Mouse (Mus musculus): ENCODE data around the gene Actr3. TPM values are rescaled to one million over a fixed set of nuclear protein-coding genes. Genes with fewer than 3 reads are reported as not detected.

Actr3 gene
- 100 to 1,000 TPM; 234 to 242 (median 237) TPM for total RNA-seq (2022)

DNA sequence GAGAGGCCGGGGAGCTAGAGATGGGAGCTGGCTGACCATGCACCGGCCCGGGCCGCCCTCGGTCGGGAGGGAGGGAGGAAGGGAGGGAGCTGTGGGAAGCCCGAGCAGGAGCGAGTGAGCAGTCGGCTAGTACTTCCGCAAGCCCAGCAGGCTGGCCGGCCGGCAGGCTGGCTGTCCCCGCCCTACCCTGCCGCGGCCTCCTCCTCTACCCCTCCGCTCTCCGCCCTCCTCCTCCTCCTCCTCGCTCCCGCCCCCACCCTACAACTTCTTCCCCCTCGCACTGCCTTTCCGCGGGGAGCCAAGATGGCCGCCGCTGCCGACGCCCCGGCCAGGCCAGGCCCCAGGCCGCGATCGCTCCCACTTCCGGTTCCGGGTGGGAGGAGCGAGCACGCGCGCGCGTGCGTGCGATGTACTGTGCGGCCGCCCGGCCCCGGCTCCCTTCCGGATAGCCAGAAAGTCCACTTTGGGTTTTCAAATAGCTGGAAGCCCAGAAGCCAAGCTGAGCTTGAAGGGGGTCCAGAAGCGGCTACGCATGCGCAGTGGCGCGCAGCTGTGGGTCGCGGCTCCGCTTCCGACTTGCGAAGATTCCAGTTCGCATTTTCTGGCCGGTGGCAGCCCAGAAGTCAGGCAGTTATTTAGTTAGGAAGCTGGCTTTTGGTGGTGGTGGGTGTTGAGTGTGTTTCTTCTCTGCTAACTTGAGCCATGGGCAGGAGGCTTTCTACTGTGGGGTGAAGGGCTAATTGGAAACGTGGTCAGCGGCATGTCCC, at the start of gene Actr3:
Gene Actr3, minus strand, starts transcription at position 359 of the 767 bp plus-strand sequence.
- peak; percentile 99 for DNase-seq (ENCODE audit: low spot score in 2 of 2)

DNA sequence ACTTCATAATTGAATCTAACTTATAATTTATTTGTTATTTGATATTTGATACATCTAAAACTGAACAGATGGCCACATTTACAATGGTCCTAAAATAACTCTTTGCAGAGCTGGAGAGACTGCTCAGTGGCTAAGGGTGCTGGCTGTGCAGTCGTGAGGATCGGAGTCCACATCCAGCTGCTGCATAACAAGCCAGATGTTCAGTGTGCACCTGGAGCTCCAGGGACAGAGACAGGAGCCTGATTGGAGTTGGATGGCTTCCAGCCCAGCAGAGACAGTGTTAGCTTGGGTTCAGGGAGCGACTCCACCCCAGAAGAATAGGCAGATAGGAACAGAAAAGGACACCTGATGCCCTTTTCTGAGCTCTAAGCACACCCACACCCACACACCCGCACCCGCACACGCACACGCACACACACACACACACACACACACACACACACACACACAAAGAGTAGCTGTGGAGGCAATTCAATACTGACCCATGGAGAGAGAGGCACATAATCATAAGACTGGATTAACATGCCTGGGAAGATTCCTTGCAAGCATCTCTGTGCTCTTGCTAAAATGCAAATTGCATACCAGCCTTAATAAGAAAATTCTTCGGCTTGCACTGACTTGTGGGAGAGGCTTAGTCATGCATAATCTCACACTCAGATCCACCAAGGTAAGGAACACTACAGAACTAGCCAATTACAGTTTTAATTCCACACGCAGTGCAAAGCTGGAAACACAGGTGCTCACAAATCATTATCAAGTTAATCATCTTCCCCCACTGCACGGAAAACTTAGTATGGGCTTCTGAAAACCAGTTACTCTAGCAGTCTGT, 47.1 kb upstream of the Actr3 start:
- peak in 1 of 2 experiments; percentile 30 for DNase-seq (ENCODE audit: low spot score in 2 of 2)

- no peak for DNase-seq (ENCODE audit: low spot score in 2 of 2)
Observed at GRCm38 (mm10) chr1:125481842-125482241, 46.3 kb upstream of the Actr3 start.

DNA sequence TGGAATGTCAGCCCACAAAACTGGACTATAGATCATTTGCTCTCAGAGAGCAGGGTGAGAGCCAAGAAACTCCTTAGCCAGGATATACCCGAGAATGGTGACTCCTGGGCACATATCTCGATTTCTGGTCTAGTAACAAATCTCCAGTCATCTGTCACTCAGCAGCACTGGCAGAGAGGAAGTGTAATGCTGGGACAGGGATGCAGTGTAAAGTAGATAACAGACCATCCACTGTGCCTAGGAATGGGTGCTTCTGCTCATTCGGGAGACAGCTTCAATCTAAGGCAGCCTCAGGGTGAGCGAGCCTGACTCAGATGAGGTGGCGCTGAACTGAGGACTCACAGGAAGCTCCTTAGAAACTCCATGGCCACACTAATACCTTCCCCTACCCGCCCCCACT, 43.1 kb upstream of the Actr3 start:
- no peak for DNase-seq (ENCODE audit: low spot score in 2 of 2)

DNA sequence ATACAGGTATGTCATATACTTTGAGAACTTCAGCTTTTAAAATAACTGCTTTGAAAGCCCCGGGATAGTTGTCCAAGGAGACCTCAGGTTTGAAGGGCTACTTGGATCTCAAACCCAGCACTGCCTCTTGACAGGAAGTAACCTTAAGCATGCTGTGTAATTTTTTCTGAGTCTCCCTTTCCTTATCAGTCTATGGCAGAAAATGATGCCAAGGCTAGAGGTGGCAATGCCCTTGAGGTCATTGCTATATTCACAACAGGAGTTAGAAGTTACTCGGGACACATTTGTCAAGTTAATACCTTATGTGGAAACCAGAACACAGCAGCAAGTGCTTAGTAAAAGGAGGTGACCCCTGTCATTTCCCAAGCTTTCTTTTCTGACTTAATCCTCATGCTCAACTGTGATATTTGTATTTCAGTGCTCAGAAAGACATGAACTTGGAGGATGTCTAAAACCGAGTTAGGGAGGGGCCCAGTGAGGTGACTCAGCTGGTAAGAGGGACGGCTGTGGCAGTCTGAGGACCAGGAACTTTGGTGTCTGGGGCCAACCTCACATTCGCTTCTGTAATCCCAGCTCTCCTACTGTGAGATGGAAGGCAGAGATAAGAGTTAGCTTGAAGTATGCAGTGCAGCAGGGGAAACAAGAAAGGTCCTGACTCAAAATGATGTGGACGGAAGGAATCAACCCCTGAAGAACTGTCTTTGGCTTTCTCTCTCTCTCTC, 40.6 kb upstream of the Actr3 start:
- no peak for DNase-seq (ENCODE audit: low spot score in 2 of 2)

- DNase-seq (ENCODE audit: low spot score in 2 of 2), result no peak
Observed at GRCm38 (mm10) chr1:125473866-125474265, 38.3 kb upstream of the Actr3 start.

- DNase-seq (ENCODE audit: low spot score in 2 of 2), result no peak
Observed at GRCm38 (mm10) chr1:125473126-125473666, 37.7 kb upstream of the Actr3 start.

- DNase-seq (ENCODE audit: low spot score in 2 of 2), result no peak
Observed at GRCm38 (mm10) chr1:125470805-125471648, 35.5 kb upstream of the Actr3 start.

DNA sequence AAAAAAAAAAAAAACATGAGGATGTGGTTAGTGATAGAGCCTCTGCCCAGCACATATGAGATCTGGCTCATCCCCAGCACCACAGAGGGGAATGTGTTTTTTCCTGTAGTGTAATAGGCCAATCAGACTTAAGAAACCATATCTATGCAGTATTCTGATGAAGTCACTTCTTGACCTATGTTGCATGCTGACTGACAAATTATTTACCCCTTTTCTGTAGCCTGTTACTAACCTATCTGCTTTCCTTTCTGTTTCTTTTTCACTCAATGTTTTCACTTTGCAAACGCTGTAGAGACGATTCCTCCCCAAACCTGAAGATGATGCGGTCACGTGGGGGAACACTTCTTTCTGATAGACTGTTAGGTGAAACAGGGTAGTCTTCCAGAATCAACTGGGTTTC, 32.4 kb upstream of the Actr3 start:
- DNase-seq (ENCODE audit: low spot score in 2 of 2), result no peak

- no peak for DNase-seq (ENCODE audit: low spot score in 2 of 2)
Observed at GRCm38 (mm10) chr1:125466621-125467257, 31.2 kb upstream of the Actr3 start.

DNA sequence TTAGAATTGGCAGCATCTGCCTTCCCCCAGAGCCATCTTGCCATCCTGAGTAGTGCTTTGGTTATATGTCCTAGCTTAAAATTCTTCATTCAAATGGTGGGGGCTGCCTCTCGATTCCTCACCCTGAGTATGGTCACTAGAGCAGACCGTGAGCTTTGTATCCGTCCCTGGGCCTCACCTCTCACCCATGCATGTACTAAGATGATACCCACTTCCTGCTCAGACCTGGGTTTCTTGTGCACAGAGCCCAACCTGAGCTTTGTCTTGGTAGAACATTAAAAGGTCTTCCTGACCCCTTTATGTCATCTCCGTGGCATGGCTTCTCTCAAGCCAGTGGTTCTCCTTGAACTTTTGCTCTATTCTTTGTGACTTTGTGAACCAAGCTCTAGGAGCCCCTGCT, 28.5 kb upstream of the Actr3 start:
- no peak for DNase-seq (ENCODE audit: low spot score in 2 of 2)

DNA sequence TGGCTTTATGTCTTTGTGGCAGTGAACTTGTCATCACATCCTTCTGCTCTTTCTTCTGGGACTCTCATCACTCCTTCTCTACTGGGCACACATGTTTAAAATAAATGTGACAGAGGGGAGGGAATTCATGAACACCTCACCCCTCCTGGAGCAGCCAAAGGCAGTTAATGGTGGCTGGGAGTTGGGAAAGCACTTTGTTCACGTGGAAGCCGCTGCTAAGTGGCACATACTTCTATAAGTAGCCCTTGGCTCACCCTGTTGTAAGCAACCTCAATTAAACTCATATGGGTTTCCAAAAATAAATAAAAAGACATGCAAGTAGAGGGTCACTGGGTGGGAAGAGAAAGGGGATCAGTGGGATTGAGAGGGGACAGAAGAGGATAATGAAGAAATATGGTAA, 27.8 kb upstream of the Actr3 start:
- no peak for DNase-seq (ENCODE audit: low spot score in 2 of 2)

- DNase-seq (ENCODE audit: low spot score in 2 of 2), result no peak
Observed at GRCm38 (mm10) chr1:125462917-125463316, 27.4 kb upstream of the Actr3 start.

- DNase-seq (ENCODE audit: low spot score in 2 of 2), result peak in 1 of 2 experiments; percentile 22
Observed at GRCm38 (mm10) chr1:125458531-125458930, 23.0 kb upstream of the Actr3 start.

GRCm38 (mm10) chr1:125455128-125455527, 19.6 kb upstream of the Actr3 start:
- DNase-seq (ENCODE audit: low spot score in 2 of 2), result no peak

DNA sequence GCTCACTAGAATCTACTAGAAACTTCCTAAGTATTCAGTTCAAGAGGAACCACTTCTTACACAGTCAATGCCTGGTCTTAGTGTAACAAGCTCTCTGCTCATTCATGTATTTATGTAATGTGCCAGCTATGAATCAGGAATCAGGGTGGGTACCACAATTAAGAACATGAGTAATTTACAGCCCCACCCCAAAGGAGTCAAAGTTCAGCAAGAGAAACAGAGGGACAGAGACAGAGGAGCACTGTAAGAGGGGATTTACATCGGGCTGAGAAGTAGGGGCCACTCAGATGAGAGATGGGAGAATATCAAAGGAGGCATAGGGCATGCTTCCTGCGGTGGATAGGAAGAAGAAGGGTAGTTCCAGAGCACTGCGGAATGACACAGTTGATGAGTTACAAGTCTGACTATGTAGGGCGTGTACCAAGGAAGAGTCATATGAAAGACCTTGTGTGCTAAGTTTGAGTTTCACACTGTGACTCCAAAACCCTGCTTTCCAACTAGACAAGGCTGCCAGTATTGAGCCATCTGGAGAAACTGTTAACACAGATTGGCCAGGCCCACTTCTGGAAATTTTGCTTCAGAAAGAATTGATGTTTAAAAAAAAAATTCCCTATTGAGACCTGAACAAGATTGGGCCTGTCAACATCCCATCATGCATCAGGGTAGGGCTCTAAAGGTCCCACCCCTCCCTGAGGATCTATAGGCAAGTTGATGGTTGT, 14.9 kb upstream of the Actr3 start:
- no peak for DNase-seq (ENCODE audit: low spot score in 2 of 2)

DNA sequence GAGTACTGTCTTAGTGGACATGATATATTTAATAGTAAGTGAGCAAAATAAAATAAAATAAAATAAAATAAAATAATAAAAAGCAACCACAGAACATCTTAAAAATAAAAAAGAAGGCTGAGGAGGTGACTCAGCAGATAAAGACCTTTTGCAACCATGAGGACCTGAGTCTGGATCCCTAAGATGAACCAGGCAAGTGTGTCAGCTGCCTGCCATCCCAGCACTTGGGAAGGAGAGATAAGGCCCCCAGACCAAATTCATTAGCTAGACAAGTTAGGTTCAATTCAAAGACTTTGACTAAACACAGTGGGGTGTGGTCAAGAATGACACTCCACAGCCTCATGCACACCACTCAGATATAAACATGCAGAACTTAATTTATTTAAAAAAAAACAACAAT, 12.4 kb upstream of the Actr3 start:
- DNase-seq (ENCODE audit: low spot score in 2 of 2), result no peak

DNA sequence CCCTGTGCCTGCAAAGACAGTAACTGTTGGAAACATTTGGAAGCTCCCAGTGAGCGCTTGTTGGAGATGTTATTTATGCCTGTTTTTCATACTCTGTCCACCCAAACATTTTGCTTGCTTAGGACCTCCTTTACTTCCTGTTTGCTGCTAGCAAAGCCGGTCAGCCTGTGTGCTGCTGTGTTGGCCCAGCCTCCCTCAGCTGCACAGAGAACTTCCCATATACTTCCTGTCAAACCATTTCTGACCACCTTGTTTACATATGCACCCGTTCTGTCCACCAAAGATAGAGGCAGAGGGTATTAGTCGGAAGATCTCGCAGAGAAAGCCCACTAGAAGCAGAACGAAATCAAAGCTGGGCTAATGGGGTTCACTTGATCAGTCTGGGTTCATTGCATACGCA, 6.2 kb upstream of the Actr3 start:
- no peak for DNase-seq (ENCODE audit: low spot score in 2 of 2)

GRCm38 (mm10) chr1:125441251-125441650, 5.7 kb upstream of the Actr3 start:
- no peak for DNase-seq (ENCODE audit: low spot score in 2 of 2)

DNA sequence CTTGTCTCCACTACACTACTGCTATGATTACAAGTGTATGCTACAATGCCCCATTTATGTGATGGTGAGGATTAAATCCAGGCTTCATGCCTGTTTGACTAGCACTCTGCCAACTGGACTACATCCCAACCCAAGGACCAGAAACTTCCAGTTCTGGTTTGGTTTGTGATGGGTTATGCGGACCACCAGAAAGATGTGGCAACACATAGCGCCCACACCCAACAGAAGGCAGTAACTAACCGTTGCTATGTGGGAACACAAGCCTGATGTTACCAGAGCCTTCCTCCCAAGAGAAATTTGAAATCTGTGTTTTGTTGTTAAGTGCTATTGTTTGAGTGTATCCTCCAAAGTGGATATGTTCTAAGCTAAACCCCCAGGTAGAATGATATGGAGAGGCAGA, 4.0 kb upstream of the Actr3 start:
- DNase-seq (ENCODE audit: low spot score in 2 of 2), result peak in 1 of 2 experiments; percentile 28
